Mouse (Mus musculus): Measurements from ENCODE around the gene Hmx3.

GRCm38 (mm10) chr7:131551471-131551870 lies 8.8 kb downstream of the Hmx3 start:
- no peak for TF ChIP-seq POLR2A (IDR thresholded peaks at IDR 0.05; ENCODE audit: control insufficient read depth, low read depth, low read length)
- TF ChIP-seq CTCF (IDR thresholded peaks at IDR 0.05; ENCODE audit: control insufficient read depth, insufficient read depth, insufficient replicate concordance, low read depth, low read length): no peak

Measured in testis, adult 2 months (tissue).